Mouse (Mus musculus) bone marrow, adult 2 months (tissue): Measurements from ENCODE around the gene Arfgap2.

Experiments
- CTCF ChIP-seq: fragments of 200-500 bp; IDR thresholded peaks from 2 replicates; pipeline ENCODE4 v1.5.1; 2011; ENCODE audit warnings: low read length, control low read depth; ENCODE audit not compliant: control insufficient read depth, insufficient read depth
- POLR2A ChIP-seq: fragments of 200-500 bp; IDR thresholded peaks from 2 replicates; pipeline ENCODE4 v1.6.1; 2011; ENCODE audit warnings: low read depth, mild to moderate bottlenecking, control low read depth, low read length, borderline replicate concordance; ENCODE audit not compliant: control insufficient read depth

GRCm38 (mm10) chr2:91321923-91322322 is 57.1 kb downstream of the Arfgap2 start:
- TF ChIP-seq POLR2A (no peak), CTCF (no peak)
